Mouse (Mus musculus) naive thymus-derived CD4-positive, alpha-beta T cell, adult 5 months (primary cell): ENCODE data around the gene Gm12794. TPM values are rescaled to one million over a fixed set of nuclear protein-coding genes. Genes with fewer than 3 reads are reported as not detected.

Experiments used
- polyA plus RNA-seq: library from polyadenylated mRNA; unstranded; fragments of 100-300 nt; shearing (Covaris generic); gene quantifications from one replicate; pipeline ENCODE4 v1.2.1, GENCODE M21; 2017

The Gm12794 gene
- polyA plus RNA-seq: not detected

GRCm38 (mm10) chr4:101940107-101940506 lies at the start of gene Gm12794:
Gene Gm12794 (plus strand): TSS chr4:101940407.

DNA sequence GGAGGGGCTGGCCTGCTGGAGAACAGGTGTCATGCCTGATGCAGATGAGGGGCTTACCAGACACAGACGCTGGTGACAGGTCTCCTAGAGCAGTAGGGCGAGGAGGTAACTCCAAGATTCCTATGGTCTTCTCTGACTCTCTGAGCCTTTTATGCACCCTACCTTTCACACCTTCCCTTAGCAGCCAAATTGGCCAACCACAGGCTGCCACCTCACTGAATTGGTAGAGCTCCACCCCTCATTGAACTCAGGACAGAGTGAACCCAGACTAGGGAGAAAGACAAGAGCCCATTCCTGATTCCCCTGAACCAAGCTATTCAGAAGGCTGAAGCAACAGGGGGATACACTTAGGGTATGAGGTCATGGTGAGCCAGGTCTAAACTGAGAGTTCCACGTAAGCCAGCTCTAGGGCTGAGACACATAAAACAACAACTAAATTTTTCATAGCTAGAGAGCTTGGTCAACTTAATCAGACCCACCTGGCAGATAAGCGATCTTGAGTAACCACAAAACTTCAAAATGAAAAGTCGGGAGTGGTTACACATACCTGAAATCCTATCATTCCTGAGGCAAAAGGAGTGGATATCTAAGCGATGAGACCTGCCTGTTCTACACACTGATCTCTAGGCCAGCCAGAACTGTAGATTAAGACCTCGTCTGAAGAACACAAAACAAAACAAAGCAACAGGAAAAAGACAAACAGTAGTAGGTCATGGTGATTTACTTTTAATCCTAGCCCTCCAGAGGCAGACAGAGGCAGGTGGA lies 46.4 kb upstream of the Gm12794 start, which contains the start of gene C130073F10Rik:
C130073F10Rik (minus strand) TSS at position 134 of the 765 bp plus-strand sequence.

DNA sequence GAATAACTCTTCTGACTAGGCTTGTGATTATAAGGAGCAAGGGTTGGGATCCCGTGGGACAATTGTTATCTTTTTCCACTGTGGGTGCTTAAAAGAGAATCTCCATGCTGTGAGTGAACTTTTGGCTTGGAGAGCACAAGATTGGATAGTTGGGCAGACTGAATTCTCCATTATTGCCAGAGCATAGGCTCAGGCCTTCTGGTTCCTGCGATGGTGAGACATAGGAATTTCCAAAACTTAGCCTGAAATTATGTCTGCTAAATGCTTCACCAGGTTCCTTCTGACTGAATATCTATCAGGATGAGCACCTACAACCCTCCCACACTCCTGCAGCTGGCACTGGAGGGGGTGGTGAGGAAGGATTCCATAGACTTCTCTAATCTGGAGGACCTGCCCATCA lies 31.4 kb upstream of the Gm12794 start, which contains the start of gene Gm12800:
Gm12800 (plus strand) TSS at position 301 of the 400 bp plus-strand sequence.

GRCm38 (mm10) chr4:101980949-101981348 lies 40.7 kb downstream of the Gm12794 start, which contains the start of gene Gm12790:
Gene Gm12790 (minus strand): TSS chr4:101981049.

DNA sequence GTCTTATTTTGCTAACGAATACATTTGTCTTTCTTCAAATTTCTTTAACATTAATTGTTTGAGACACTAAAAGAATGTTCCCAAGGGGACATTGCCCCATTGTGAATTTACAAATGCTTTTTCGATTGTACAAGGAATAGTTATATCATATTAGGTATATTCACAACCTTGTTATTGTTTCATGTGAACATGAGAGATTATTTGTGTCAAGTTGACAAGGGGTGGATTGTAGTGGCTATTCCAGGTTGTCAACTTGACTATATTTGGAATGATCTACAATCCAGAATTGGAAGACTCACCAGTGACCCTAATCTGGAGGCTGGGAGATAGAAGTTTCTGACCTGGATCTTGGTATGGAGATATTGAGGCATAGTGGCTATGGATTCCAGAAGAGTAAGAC lies 46.1 kb downstream of the Gm12794 start, which contains the start of gene Gm12789:
Gm12789 (plus strand) TSS at position 301 of the 400 bp plus-strand sequence.

Other genes with a start within 250 kb of the Gm12794 start
- not detected for gene Lepr, start 223.0 kb upstream of the Gm12794 start, polyA plus RNA-seq
- gene B020004J07Rik, start 96.4 kb upstream of the Gm12794 start, polyA plus RNA-seq: not detected
- gene C130073F10Rik, start 46.6 kb upstream of the Gm12794 start, polyA plus RNA-seq: not detected
- not detected for gene Gm12800, start 31.3 kb upstream of the Gm12794 start, polyA plus RNA-seq
- gene Gm12790, start 40.6 kb downstream of the Gm12794 start, polyA plus RNA-seq: not detected
- gene Gm12789, start 46.2 kb downstream of the Gm12794 start, polyA plus RNA-seq: not detected
- 346 TPM for gene Pde4b, start 147.1 kb downstream of the Gm12794 start, polyA plus RNA-seq